Mouse (Mus musculus) ES-E14 (cell line): ENCODE data around the gene Tgif2.

Experiments used
- HCFC1 ChIP-seq: IDR thresholded peaks from 2 replicates; pipeline ENCODE4 v1.6.1; 2012; ENCODE audit warnings: low read length, inconsistent platforms, borderline replicate concordance; ENCODE audit not compliant: insufficient read depth
- ZC3H11A ChIP-seq: IDR thresholded peaks from 2 replicates; pipeline ENCODE4 v1.6.1; 2012; ENCODE audit warnings: low read depth, mild to moderate bottlenecking, inconsistent platforms, low read length, borderline replicate concordance
- ZNF384 ChIP-seq: IDR thresholded peaks from 2 replicates; pipeline ENCODE4 v1.6.1; 2012; ENCODE audit warnings: low read depth, low read length, inconsistent platforms

DNA sequence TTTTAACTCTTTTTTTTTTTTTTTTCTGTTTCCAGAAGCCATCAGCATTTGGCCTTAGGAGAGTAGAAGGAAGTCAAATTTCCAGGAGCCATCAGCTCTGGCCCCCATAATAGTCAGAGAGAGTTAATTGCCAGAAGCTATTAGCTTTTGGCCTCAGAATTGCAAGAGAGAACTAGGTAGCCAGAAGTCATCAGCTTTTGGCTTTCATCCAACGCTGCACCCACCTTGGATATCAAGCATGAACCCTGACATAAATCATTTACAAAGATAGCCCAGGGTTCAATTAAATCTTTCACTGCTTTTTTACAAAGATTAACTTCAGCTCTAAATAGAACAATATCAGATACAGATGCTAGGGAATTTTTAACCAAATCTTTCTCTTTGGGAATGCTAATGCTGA, 41.3 kb upstream of the Tgif2 start:
- TF ChIP-seq ZNF384 (no peak), ZC3H11A (no peak), HCFC1 (no peak)
